Mouse (Mus musculus): ENCODE results near the gene Tcf7l1.

- TF ChIP-seq CTCF (IDR thresholded peaks at IDR 0.05; ENCODE audit: borderline replicate concordance, insufficient read depth, low read depth, low read length), result no peak
- no peak for TF ChIP-seq POLR2A (IDR thresholded peaks at IDR 0.05; ENCODE audit: borderline replicate concordance, insufficient read depth, low read length)
Measured at GRCm38 (mm10) chr6:72752824-72753223, 36.2 kb downstream of the Tcf7l1 start.

All from cerebellum, adult 2 months (tissue).